Mouse (Mus musculus) kidney, embryonic 16.5 days (tissue): Measurements from ENCODE around the gene Tpk1. TPM values are rescaled to one million over a fixed set of nuclear protein-coding genes. Genes with fewer than 3 reads are reported as not detected.
A peak's percentile ranks its signal among the peaks of the same experiment; 100 is the strongest.

ENCODE experiments used
- ATAC-seq: fragments of 200-750 bp; cut with Nextera tagmentation; 2 replicates; pipeline ENCODE4 v1.8.0; 2017; ENCODE audit warnings: moderate TSS enrichment; ENCODE audit not compliant: low FRiP score, low TSS enrichment
- H3K27ac ChIP-seq: fragments of 300-500 bp; sonication (generic); 2 replicates; pipeline ENCODE4 v1.5.1; 2014; ENCODE audit warnings: low read length
- H3K27me3 ChIP-seq: fragments of 300-500 bp; sonication (generic); 2 replicates; pipeline ENCODE4 v1.6.1; 2014; ENCODE audit warnings: low read length, control low read depth, mixed read lengths; ENCODE audit not compliant: insufficient read depth
- H3K36me3 ChIP-seq: fragments of 300-500 bp; sonication (generic); 2 replicates; pipeline ENCODE4 v1.6.1; 2014; ENCODE audit warnings: low read length, control low read depth, mixed read lengths; ENCODE audit not compliant: insufficient read depth
- H3K4me1 ChIP-seq: fragments of 300-500 bp; sonication (generic); 2 replicates; pipeline ENCODE4 v1.6.1; 2014; ENCODE audit warnings: low read length, control low read depth, mixed read lengths; ENCODE audit not compliant: insufficient read depth
- H3K4me2 ChIP-seq: fragments of 300-500 bp; sonication (generic); replicated peaks from 2 replicates; pipeline ENCODE4 v1.6.1; 2014; ENCODE audit warnings: low read depth, low read length
- H3K4me3 ChIP-seq: fragments of 300-500 bp; sonication (generic); 2 replicates; pipeline ENCODE4 v1.5.1; 2014; ENCODE audit warnings: mild to moderate bottlenecking, low read length
- H3K9ac ChIP-seq: fragments of 300-500 bp; sonication (generic); replicated peaks from 2 replicates; pipeline ENCODE4 v1.6.1; 2014; ENCODE audit warnings: low read length
- H3K9me3 ChIP-seq: fragments of 300-500 bp; sonication (generic); 2 replicates; pipeline ENCODE4 v1.6.1; 2016; ENCODE audit warnings: low read length, control low read depth
- WGBS: fragments of 180-500 bp; shearing (Covaris S2); extraction: QIAGEN DNeasy Blood & Tissue Kit; methylation state at CpG from one replicate; pipeline ENCODE4 v1.1.7; 2014; 5-methylcytosine and 5-hydroxymethylcytosine counted together
- polyA plus RNA-seq: library from polyadenylated mRNA; unstranded; fragments of >200 nt; fragmentation: Nextera tagmentation; extraction: Ambion mirVana; gene quantifications from 2 replicates; pipeline ENCODE4 v1.2.1, GENCODE M21; 2015

The Tpk1 gene
- polyA plus RNA-seq, 1 experiment from 2014 or later: 23.0 TPM

DNA sequence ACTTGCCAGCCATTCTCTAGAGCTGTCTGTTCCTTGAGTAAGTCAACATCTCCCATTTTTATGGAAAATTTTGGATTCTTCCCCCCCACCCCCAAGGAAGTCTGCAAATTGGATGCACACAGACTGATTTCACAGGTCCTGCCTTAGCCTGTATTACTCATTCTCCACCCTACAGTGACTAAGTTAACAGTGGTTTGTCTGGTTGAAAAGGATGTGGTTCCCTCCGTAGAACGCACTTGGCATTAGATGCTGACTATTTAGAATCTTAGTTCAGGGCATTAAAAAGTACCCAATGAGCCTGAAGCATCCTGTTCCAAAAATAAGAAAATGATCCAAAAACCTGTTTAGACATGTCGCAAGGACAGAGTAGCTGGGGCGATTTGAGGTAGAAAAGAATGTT is 312.6 kb downstream of the Tpk1 start:
- Histone ChIP-seq H3K4me3 (no peak overlapping the region), H3K27ac (no peak overlapping the region), H3K27me3 (no peaks in the 10 kb centered on the region), H3K4me1 (0 out of 2 replicates have a peak, but pooled peaks cover 5% of the 10 kb centered on the region), H3K9me3 (no peaks in the 10 kb centered on the region), H3K4me2 (no peak overlapping the region), H3K9ac (no peak overlapping the region), H3K36me3 (no peaks in the 10 kb centered on the region)
- WGBS: 93% methylated on average over 4 of the region's 4 CpGs
- no peak for ATAC-seq

GRCm38 (mm10) chr6:43349083-43349482 is 317.0 kb downstream of the Tpk1 start:
- no peak for ATAC-seq
- WGBS: 77% methylated on average over 4 of the region's 4 CpGs
- Histone ChIP-seq H3K4me1 (0 out of 2 replicates have a peak, but pooled peaks cover 2% of the 10 kb centered on the region), H3K27me3 (no peaks in the 10 kb centered on the region), H3K36me3 (no peaks in the 10 kb centered on the region), H3K9me3 (no peaks in the 10 kb centered on the region), H3K4me3 (no peak overlapping the region), H3K9ac (no peak overlapping the region), H3K27ac (no peak overlapping the region), H3K4me2 (no peak overlapping the region)

GRCm38 (mm10) chr6:43347637-43348036 is 318.4 kb downstream of the Tpk1 start:
- Histone ChIP-seq H3K4me3 (no peak overlapping the region), H3K9ac (no peak overlapping the region), H3K36me3 (no peaks in the 10 kb centered on the region), H3K4me1 (no peaks in the 10 kb centered on the region), H3K9me3 (no peaks in the 10 kb centered on the region), H3K27me3 (no peaks in the 10 kb centered on the region), H3K27ac (no peak overlapping the region), H3K4me2 (no peak overlapping the region)
- 97% methylated on average over 1 of the region's 1 CpGs for WGBS
- no peak; the same call in 1 of the 2 replicates for ATAC-seq

- no peak for ATAC-seq
- Histone ChIP-seq H3K27me3 (no peaks in the 10 kb centered on the region), H3K9ac (no peak overlapping the region), H3K36me3 (no peaks in the 10 kb centered on the region), H3K27ac (no peak overlapping the region), H3K4me2 (no peak overlapping the region), H3K4me1 (no peaks in the 10 kb centered on the region), H3K9me3 (no peaks in the 10 kb centered on the region), H3K4me3 (no peak overlapping the region)
- 57% methylated on average over 1 of the region's 1 CpGs for WGBS
Measured at GRCm38 (mm10) chr6:43343006-43343405, 323.1 kb downstream of the Tpk1 start.

GRCm38 (mm10) chr6:43342386-43342785 is 323.7 kb downstream of the Tpk1 start:
- H3K36me3 ChIP-seq: no peaks in the 10 kb centered on the region
- no peaks in the 10 kb centered on the region for H3K27me3 ChIP-seq
- no peaks in the 10 kb centered on the region for H3K9me3 ChIP-seq
- no peak for ATAC-seq
- H3K4me1 ChIP-seq: 0 out of 2 replicates have a peak, but pooled peaks cover 1% of the 10 kb centered on the region
- H3K27ac ChIP-seq: no peak overlapping the region
- 59% methylated on average over 2 of the region's 2 CpGs for WGBS
- H3K4me2 ChIP-seq: no peak overlapping the region
- H3K9ac ChIP-seq: no peak overlapping the region
- H3K4me3 ChIP-seq: no peak overlapping the region

- H3K4me2 ChIP-seq: no peak overlapping the region
- no peaks in the 10 kb centered on the region for H3K36me3 ChIP-seq
- no peaks in the 10 kb centered on the region for H3K27me3 ChIP-seq
- H3K9me3 ChIP-seq: no peaks in the 10 kb centered on the region
- no peak for ATAC-seq
- 61% methylated on average over 2 of the region's 2 CpGs for WGBS
- H3K27ac ChIP-seq: no peak overlapping the region
- no peak overlapping the region for H3K4me3 ChIP-seq
- 0 out of 2 replicates have a peak, but pooled peaks cover 5% of the 10 kb centered on the region for H3K4me1 ChIP-seq
- H3K9ac ChIP-seq: no peak overlapping the region
Measured at GRCm38 (mm10) chr6:43338804-43339203, 327.3 kb downstream of the Tpk1 start.

DNA sequence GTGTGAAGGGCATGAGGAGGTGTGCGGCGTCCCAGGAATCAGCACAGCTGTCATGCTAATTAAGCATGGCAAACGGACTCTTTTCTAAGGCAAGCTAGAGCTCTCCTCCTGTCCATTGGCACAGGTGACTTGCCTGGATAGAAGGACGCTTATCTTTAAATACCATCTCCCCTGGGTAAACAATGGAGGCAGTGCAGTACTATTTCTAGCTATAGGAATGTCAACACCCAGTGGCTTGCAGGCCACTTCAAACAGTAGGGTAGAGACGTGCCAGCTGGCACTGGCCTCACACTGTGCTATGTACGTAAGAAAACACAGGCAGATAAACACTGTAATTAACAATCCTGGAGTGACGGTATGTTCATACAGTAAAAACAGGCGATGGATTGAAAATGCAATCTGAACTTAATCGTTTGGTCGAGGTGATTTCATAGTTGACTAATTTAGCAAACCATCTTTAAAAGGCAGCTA is 328.6 kb downstream of the Tpk1 start:
- Histone ChIP-seq H3K4me1 (0 out of 2 replicates have a peak, but pooled peaks cover 5% of the 10 kb centered on the region), H3K27ac (no peak overlapping the region), H3K4me2 (no peak overlapping the region), H3K4me3 (no peak overlapping the region), H3K36me3 (no peaks in the 10 kb centered on the region), H3K9me3 (no peaks in the 10 kb centered on the region), H3K9ac (no peak overlapping the region), H3K27me3 (no peaks in the 10 kb centered on the region)
- peak; percentile 88 for ATAC-seq
- WGBS: 36% methylated on average over 10 of the region's 10 CpGs

DNA sequence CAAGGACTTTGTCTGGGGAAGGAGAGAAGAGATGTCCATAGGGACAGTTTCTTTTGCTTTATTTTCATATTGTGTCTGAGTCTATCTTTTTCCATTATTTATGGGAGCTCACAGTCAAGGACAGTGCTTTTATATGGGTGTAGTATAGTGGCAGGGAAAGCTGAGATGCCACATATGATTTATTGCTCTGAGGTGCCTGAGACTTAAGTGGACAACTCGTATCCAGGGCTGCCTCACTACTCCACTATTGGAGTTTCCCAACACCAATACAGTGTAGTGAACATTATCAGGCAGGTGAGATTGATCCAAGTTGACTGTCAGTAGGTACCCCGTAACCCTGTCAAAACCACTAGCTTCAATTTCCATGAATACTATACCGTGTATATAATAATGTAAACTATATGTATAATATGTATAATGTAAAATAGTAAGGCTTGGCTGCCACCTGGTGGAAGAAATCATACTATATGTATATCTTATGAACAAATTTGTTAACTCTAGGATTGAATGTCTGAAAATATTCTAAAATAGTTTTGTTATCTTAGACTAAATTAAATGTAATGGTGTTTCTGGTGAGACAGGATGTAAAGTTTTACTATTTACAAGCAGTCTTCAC is 330.4 kb downstream of the Tpk1 start:
- WGBS: 56% methylated on average over 3 of the region's 3 CpGs
- Histone ChIP-seq H3K4me2 (no peak overlapping the region), H3K9ac (no peak overlapping the region), H3K27ac (no peak overlapping the region), H3K27me3 (no peaks in the 10 kb centered on the region), H3K9me3 (no peaks in the 10 kb centered on the region), H3K4me3 (no peak overlapping the region), H3K4me1 (0 out of 2 replicates have a peak, but pooled peaks cover 5% of the 10 kb centered on the region), H3K36me3 (no peaks in the 10 kb centered on the region)
- ATAC-seq: no peak

DNA sequence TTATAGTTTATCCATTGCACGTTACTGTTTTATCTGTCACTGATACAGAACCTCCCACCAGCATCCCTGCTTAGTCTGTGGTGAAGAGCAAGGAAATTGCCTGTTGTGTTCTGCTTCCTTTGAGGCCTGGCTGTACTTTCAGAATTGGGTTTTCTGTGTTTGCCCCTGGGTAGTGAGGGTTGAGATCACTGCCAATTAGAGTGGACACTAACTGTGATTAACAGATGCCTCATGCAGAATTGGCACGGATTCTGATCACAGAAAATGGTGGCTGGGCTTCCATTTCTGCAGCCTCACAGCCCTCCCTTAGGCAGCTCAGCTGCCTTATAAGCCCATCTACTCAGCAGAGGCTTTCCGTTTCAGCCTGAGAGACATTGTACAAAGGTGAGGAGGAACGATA is 332.6 kb downstream of the Tpk1 start:
- no peak overlapping the region for H3K4me2 ChIP-seq
- no peak for ATAC-seq
- no peak overlapping the region for H3K27ac ChIP-seq
- H3K27me3 ChIP-seq: no peaks in the 10 kb centered on the region
- no peaks in the 10 kb centered on the region for H3K9me3 ChIP-seq
- H3K4me1 ChIP-seq: 0 out of 2 replicates have a peak, but pooled peaks cover 5% of the 10 kb centered on the region
- no peaks in the 10 kb centered on the region for H3K36me3 ChIP-seq
- WGBS: 77% methylated on average over 4 of the region's 4 CpGs
- no peak overlapping the region for H3K4me3 ChIP-seq
- no peak overlapping the region for H3K9ac ChIP-seq

DNA sequence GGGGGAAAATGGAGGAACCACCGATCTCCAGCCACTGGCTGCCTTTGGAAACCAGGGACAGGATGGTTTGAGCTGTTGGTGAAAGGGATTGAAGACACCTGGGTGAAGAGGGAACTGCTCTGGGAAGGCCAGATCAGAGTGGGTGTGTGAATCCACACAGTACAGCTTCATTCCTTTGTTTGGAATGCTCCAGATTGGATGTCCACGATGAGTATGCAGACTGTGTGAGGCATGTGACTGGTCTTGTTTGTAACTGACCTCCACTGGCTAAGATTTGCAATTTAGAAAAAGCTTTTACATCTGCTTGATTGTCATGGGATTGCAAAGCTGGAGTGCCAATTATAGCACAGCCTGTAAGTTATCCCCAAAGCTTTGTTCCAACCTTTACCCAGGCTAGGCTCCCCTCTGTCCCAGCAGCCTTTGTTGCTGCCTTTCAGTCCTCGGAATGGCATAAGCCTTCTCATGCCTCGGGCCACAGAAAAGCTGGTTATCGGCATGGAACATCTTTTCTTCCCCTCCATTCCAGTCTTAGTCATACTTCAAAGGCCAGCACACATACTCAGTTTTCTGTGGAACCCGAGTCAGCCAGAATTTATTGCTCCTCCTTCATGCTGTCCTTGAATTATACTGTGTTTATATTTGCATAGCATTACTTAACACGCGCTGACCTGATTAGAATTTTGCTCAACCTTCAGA is 353.0 kb downstream of the Tpk1 start:
- Histone ChIP-seq H3K4me2 (no peak overlapping the region), H3K27ac (peak overlapping the region; percentile 46; the same call in 1 of the 2 replicates), H3K27me3 (no peaks in the 10 kb centered on the region), H3K4me1 (peaks cover 8% of the 10 kb centered on the region; the same call in 1 of the 2 replicates), H3K36me3 (no peaks in the 10 kb centered on the region), H3K9me3 (no peaks in the 10 kb centered on the region), H3K4me3 (no peak overlapping the region), H3K9ac (no peak overlapping the region)
- WGBS: 57% methylated on average over 8 of the region's 8 CpGs
- peak; percentile 62 for ATAC-seq
